Mouse (Mus musculus): Measurements from ENCODE around the gene St8sia4.
"Not testable (repeated sequence)": the region's sequence is repeated elsewhere in the genome, so short reads cannot be mapped to it uniquely, and the experiment has no call there.

Gene St8sia4

DNA sequence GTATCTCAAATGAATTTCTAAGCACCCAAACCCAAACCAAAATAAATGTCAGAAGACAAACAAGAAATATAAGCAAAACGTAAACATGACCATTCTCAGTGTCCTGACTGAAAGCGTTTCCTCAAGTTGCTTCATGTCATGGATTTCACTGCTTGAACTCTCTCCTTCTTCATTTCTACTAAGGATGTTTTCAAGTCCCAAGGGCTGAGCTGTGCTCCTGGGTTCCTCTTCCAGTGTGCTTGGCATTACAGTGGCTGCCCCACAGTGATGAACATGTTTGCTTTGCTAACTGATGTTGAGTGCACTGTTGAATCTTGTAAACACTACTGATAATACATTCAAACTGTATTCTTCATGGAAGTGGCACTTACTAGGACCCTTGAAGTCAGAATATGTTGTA is 76.3 kb downstream of the St8sia4 start:
- no peak for DNase-seq

- peak; percentile 28 for DNase-seq
Observed at GRCm38 (mm10) chr1:95590108-95590507, 77.3 kb downstream of the St8sia4 start.

DNA sequence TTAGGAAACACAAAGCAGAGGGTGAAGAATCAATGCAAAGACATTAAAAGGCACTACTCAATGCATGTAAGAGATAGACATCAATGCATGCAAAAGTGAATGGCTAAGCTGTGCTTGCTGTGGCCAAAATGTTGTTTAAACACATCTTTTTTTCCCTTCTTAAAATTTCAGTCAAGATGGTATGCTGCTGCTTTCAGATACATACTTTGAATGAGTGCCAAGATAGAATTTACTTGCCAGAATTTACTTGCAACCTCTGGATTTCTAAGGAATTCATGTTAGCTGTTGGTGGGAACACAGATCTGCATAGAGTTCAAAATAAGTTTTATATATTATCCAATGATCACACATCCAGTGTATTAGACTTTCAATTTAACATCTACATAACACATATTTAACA is 77.9 kb downstream of the St8sia4 start:
- no peak for DNase-seq

GRCm38 (mm10) chr1:95583310-95583709 is 84.1 kb downstream of the St8sia4 start:
- DNase-seq, result no peak

DNA sequence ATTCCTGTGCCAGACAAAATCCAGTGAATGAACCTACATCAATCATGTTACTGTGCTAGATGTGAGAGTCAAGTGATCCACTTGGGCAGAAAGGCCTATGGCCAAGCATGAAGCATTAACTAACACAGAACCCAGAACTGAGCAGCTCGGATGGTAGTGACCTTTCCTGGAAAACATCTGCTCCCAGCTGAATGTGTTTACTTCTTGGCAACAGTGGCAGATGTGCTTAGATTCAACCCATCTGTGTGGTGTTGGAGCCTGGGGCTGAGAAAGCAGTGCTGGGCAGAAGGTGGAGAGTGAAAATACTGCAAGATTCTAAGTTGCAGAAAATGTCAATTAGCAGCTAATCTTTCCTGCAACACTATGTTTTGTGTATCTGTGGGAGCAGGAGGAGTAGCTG is 85.1 kb downstream of the St8sia4 start:
- DNase-seq, result peak; percentile 61

DNA sequence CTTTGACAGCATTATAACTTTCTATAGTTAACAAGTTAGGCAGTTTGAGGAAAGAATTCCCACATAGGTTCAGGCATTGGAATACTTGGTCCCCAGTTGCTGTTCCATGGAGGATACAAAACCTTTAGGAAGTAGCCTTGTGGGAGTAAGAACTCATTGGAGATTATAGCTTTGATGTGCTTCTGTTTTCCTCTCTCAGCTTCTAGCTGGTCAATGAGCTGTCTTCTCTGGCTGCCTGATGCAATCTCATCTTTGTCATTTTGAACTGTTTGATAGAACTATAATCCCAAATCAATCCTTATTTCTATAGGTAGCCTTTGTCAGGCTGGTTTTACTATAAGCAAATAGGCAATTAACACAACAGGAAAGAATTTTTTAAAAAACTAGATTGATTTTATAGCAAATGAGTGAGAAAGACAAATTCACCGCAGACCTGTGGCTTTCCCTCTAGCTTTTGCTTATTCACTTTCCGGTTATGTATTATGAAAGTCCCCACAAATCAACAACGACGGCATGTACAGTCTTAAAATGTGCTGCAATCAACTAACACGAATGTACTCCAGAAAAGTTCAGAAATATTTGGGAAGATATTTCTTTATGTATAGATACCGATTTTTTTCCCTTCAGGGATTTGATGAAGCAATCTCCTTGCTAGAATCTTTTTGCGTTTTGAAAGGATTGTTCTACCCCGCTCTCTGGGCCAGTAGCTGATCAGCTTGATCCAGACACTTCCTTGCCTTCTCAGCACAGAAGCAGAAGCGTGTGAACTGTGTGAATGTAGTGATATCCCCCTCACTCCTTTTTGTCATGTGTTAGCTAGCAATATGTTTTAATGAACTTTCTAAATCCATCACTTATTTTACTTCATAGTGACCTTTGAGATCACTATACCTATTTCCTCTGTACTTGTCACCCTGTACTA is 94.5 kb downstream of the St8sia4 start:
- DNase-seq, result no peak

GRCm38 (mm10) chr1:95571106-95571505 is 96.3 kb downstream of the St8sia4 start:
- DNase-seq, result no peak

DNA sequence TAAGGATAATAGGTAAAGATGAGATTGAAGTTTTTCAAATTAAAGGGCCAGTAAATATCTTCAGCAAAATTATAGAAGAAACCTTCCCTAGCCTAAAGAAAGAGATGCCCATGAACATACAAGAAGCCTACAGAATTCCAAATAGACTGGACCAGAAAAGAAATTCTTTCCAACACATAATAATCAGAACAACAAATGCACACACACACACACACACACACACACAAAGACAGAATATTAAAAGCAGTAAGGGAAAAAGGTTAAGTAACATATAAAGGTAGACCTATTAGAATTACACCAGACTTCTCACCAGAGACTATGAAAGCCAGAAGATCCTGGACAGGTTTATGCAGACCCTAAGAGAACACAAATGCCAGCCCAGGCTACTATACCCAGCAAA is 112.8 kb downstream of the St8sia4 start:
- not testable (repeated sequence) for DNase-seq

DNA sequence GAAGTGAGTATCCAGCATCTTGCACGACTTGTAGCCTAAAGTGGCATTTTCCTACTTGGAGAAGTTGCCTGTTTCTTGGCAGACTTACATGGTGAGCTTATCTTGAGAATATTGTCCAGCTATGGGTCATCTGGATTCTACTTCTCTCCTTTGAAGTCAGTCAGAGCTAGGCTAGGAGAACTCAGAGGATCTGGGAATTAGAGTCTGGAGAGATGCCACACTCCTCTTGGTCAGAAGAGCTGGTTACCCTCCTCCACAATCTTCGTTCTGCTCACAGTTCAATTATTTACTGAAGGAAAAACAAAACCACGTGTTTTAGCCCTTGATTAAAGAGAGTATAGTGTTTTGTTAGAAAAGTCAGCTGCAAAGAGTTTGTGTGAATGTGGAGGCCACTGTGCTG is 125.9 kb downstream of the St8sia4 start:
- DNase-seq, result no peak

Data from lung, postnatal 10 days (tissue).